Mouse (Mus musculus) gastrocnemius, postnatal 14 days (tissue): ENCODE results near the gene Ceacam10. TPM values are rescaled to one million over a fixed set of nuclear protein-coding genes. Genes with fewer than 3 reads are reported as not detected.

Experiments used
- total RNA-seq, 2 experiments: library from RNA; stranded (reverse); gene quantifications; 2 replicates each; pipeline ENCODE4 v1.2.3; 2021

Ceacam10 gene
- total RNA-seq, 2 experiments from 2014 or later, result not detected

Other genes starting within 250 kb of the Ceacam10 start
- gene Irgq, start 246.5 kb upstream of the Ceacam10 start, total RNA-seq, result 10 to 100 TPM; 10.5 to 12.8 TPM
- gene Pinlyp, start 231.1 kb upstream of the Ceacam10 start, total RNA-seq, result not detected
- 10 to 100 TPM; 16.5 to 18.5 TPM for gene Xrcc1, start 230.9 kb upstream of the Ceacam10 start, total RNA-seq
- gene Ethe1, start 189.7 kb upstream of the Ceacam10 start, total RNA-seq, result 10 to 100 TPM; 12.0 to 15.3 TPM
- under 1 TPM; 0.38 to 0.45 TPM for gene Zfp575, start 189.6 kb upstream of the Ceacam10 start, total RNA-seq
- under 1 TPM; 0.59 to 0.66 TPM for gene Phldb3, start 166.4 kb upstream of the Ceacam10 start, total RNA-seq
- not detected for gene Lypd3, start 140.7 kb upstream of the Ceacam10 start, total RNA-seq
- gene Tex101, start 100.5 kb upstream of the Ceacam10 start, total RNA-seq, result not detected
- gene BC049730, start 68.0 kb upstream of the Ceacam10 start, total RNA-seq, result not detected
- gene Gm4763, start 50.3 kb upstream of the Ceacam10 start, total RNA-seq, result not detected
- gene Cd177, start 16.9 kb upstream of the Ceacam10 start, total RNA-seq, result not detected
- gene Gm9844, start 85.0 kb downstream of the Ceacam10 start, total RNA-seq, result 1 to 10 TPM in 1 of 2 experiments, not detected in 1; 1.0 TPM
- gene Lypd4, start 92.7 kb downstream of the Ceacam10 start, total RNA-seq, result not detected
- not detected for gene Dmrtc2, start 92.9 kb downstream of the Ceacam10 start, total RNA-seq
- gene Rps19, start 107.2 kb downstream of the Ceacam10 start, total RNA-seq, result 100 to 1,000 TPM; 481 to 524 TPM
- under 1 TPM; 0.16 to 0.23 TPM for gene Cd79a, start 120.2 kb downstream of the Ceacam10 start, total RNA-seq
- 10 to 100 TPM; 32.5 to 38.0 TPM for gene Arhgef1, start 125.7 kb downstream of the Ceacam10 start, total RNA-seq
- not detected for gene Gm4881, start 167.3 kb downstream of the Ceacam10 start, total RNA-seq
- gene Rabac1, start 195.5 kb downstream of the Ceacam10 start, total RNA-seq, result 100 to 1,000 TPM; 163 to 175 TPM
- gene Atp1a3, start 228.8 kb downstream of the Ceacam10 start, total RNA-seq, result under 1 TPM; 0.21 to 0.42 TPM